Mouse (Mus musculus) stomach, embryonic 15.5 days (tissue): ENCODE measurements around the gene Mdfi. TPM values are rescaled to one million over a fixed set of nuclear protein-coding genes. Genes with fewer than 3 reads are reported as not detected.

Experiments used
- ATAC-seq: fragments of 200-750 bp; cut with Nextera tagmentation; 2 replicates; pipeline ENCODE4 v1.8.0; 2017; ENCODE audit warnings: low read depth, moderate number of reproducible peaks, moderate TSS enrichment; ENCODE audit not compliant: insufficient read depth, low FRiP score
- H3K27ac ChIP-seq: fragments of 300-500 bp; sonication (generic); 2 replicates; pipeline ENCODE4 v1.5.1; 2015; ENCODE audit warnings: mild to moderate bottlenecking, inconsistent platforms
- H3K27me3 ChIP-seq: fragments of 300-500 bp; sonication (generic); replicated peaks from 2 replicates; pipeline ENCODE4 v1.6.1; 2015; ENCODE audit warnings: inconsistent platforms
- H3K36me3 ChIP-seq: fragments of 300-500 bp; sonication (generic); 2 replicates; pipeline ENCODE4 v1.6.1; 2015; ENCODE audit warnings: inconsistent platforms
- H3K4me1 ChIP-seq: fragments of 300-500 bp; sonication (generic); 2 replicates; pipeline ENCODE4 v1.6.1; 2015; ENCODE audit warnings: inconsistent platforms
- H3K4me2 ChIP-seq: fragments of 300-500 bp; sonication (generic); 2 replicates; pipeline ENCODE4 v1.6.1; 2015; ENCODE audit warnings: mild to moderate bottlenecking, inconsistent platforms
- H3K4me3 ChIP-seq: fragments of 300-500 bp; sonication (generic); replicated peaks from 2 replicates; pipeline ENCODE4 v1.5.1; 2015; ENCODE audit warnings: inconsistent platforms
- H3K9ac ChIP-seq: fragments of 300-500 bp; sonication (generic); 2 replicates; pipeline ENCODE4 v1.6.1; 2015; ENCODE audit warnings: inconsistent platforms
- H3K9me3 ChIP-seq: fragments of 300-500 bp; sonication (generic); 2 replicates; pipeline ENCODE4 v1.6.1; 2016; ENCODE audit warnings: inconsistent platforms
- WGBS: fragments of 180-500 bp; shearing (Covaris S2); methylation state at CpG from one replicate; pipeline ENCODE4 v1.1.7; 2015; 5-methylcytosine and 5-hydroxymethylcytosine counted together
- polyA plus RNA-seq: library from polyadenylated mRNA; unstranded; fragments of >200 nt; fragmentation: Nextera tagmentation; extraction: Ambion mirVana; gene quantifications from 2 replicates; pipeline ENCODE4 v1.2.1, GENCODE M21; 2015

Mdfi gene
- polyA plus RNA-seq, 1 experiment from 2014 or later = 11.2 TPM

GRCm38 (mm10) chr17:47773604-47774003 is 60.9 kb downstream of the Mdfi start:
- no peak overlapping the region for H3K27ac ChIP-seq
- no peaks in the 10 kb centered on the region for H3K4me1 ChIP-seq
- whole genome bisulfite sequencing = 52% methylated on average over 6 of the region's 6 CpGs
- no peak overlapping the region for H3K4me3 ChIP-seq
- no peaks in the 10 kb centered on the region for H3K36me3 ChIP-seq
- no peak overlapping the region for H3K4me2 ChIP-seq
- no peaks in the 10 kb centered on the region for H3K27me3 ChIP-seq
- no peak overlapping the region for H3K9ac ChIP-seq
- no peaks in the 10 kb centered on the region for H3K9me3 ChIP-seq
- ATAC-seq = no peak

GRCm38 (mm10) chr17:47769389-47770299 is 64.8 kb downstream of the Mdfi start:
- Histone ChIP-seq H3K4me3 (no peak overlapping the region), H3K4me1 (no peaks in the 10 kb centered on the region; the same call in 1 of the 2 replicates), H3K27me3 (no peaks in the 10 kb centered on the region), H3K9me3 (no peaks in the 10 kb centered on the region), H3K36me3 (no peaks in the 10 kb centered on the region), H3K4me2 (no peak overlapping the region), H3K9ac (no peak overlapping the region), H3K27ac (no peak overlapping the region)
- ATAC-seq = no peak
- WGBS = 74% methylated on average over 11 of the region's 11 CpGs

GRCm38 (mm10) chr17:47768707-47769276 is 65.7 kb downstream of the Mdfi start:
- no peak overlapping the region for H3K27ac ChIP-seq
- H3K36me3 ChIP-seq = no peaks in the 10 kb centered on the region
- ATAC-seq = peak; percentile 37; the same call in 1 of the 2 replicates
- H3K4me3 ChIP-seq = no peak overlapping the region
- 51% methylated on average over 12 of the region's 12 CpGs for WGBS
- no peak overlapping the region for H3K9ac ChIP-seq
- no peaks in the 10 kb centered on the region; the same call in 1 of the 2 replicates for H3K4me1 ChIP-seq
- no peak overlapping the region for H3K4me2 ChIP-seq
- no peaks in the 10 kb centered on the region for H3K9me3 ChIP-seq
- H3K27me3 ChIP-seq = no peaks in the 10 kb centered on the region

DNA sequence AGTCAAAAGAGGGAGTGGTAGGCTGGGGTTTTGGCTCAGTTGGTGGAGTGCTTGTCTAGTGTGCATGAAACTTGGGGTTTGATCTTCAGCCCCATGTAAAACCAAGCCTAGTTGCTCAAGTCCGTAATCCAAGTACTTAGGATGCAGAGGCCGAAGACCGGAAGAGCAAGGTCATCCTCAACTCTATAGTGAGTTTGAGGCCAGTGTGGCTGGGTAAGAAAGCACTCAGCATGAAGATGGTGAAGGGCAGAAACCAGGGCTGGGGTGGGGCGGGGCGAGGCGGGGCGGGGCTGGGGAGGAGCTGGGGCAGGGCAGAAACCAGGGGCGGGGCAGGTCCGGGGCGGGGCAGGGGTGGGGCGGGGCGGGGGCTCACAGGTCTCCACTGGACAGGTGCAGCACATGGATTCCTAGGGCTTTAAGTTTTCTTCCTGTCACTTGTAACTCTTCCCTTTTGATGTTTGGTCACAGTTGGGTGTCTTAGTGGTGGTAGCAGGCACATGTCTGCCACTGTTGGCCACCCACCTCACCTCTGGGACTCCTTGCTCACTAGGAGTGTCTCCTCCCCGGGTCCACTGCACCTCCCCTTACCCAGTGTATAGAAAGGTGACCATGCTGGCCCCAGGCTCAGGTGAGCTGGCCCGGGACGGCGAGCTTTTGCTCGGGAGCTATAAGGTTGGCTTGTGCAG is 66.9 kb downstream of the Mdfi start:
- no peak for ATAC-seq
- Histone ChIP-seq H3K4me2 (no peak overlapping the region), H3K27ac (no peak overlapping the region), H3K36me3 (no peaks in the 10 kb centered on the region), H3K4me3 (no peak overlapping the region), H3K27me3 (no peaks in the 10 kb centered on the region), H3K4me1 (peaks cover 12% of the 10 kb centered on the region), H3K9ac (no peak overlapping the region), H3K9me3 (no peaks in the 10 kb centered on the region)
- WGBS = 54% methylated on average over 13 of the region's 17 CpGs

GRCm38 (mm10) chr17:47767081-47767455 is 67.4 kb downstream of the Mdfi start:
- no peaks in the 10 kb centered on the region for H3K27me3 ChIP-seq
- WGBS = 68% methylated on average over 2 of the region's 2 CpGs
- H3K9me3 ChIP-seq = no peaks in the 10 kb centered on the region
- H3K36me3 ChIP-seq = no peaks in the 10 kb centered on the region
- no peak overlapping the region for H3K4me3 ChIP-seq
- H3K27ac ChIP-seq = no peak overlapping the region
- peaks cover 17% of the 10 kb centered on the region for H3K4me1 ChIP-seq
- ATAC-seq = no peak
- no peak overlapping the region for H3K9ac ChIP-seq
- no peak overlapping the region for H3K4me2 ChIP-seq

GRCm38 (mm10) chr17:47766407-47767043 is 68.0 kb downstream of the Mdfi start:
- 80% methylated on average over 6 of the region's 6 CpGs for WGBS
- H3K4me3 ChIP-seq = no peak overlapping the region
- no peaks in the 10 kb centered on the region for H3K27me3 ChIP-seq
- H3K9me3 ChIP-seq = no peaks in the 10 kb centered on the region
- H3K36me3 ChIP-seq = no peaks in the 10 kb centered on the region
- ATAC-seq = no peak
- no peak overlapping the region for H3K9ac ChIP-seq
- H3K4me2 ChIP-seq = no peak overlapping the region
- H3K27ac ChIP-seq = no peak overlapping the region
- peaks cover 17% of the 10 kb centered on the region for H3K4me1 ChIP-seq

DNA sequence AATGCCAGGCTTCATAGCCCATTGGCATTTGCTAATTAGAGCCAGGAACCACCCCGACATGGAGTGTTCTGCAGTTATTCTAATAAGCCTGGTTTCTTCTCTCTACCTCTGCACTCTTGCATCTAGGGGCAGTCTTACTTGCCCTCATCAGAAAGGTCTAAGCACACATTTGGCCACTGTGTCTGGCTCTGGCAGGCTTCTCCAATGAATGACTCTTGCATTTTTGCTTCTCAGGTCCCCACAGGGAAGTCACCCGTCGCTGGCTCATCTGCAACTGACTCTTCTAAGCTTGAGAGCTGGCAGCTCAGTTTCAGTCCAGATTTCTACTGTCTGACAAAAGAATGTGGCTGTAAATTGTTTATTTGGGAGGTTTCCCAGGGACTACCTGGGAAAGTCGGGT is 68.5 kb downstream of the Mdfi start:
- H3K4me3 ChIP-seq = no peak overlapping the region
- WGBS = 73% methylated on average over 4 of the region's 4 CpGs
- H3K9me3 ChIP-seq = no peaks in the 10 kb centered on the region
- no peak for ATAC-seq
- H3K36me3 ChIP-seq = no peaks in the 10 kb centered on the region
- no peak overlapping the region for H3K4me2 ChIP-seq
- no peak overlapping the region for H3K27ac ChIP-seq
- H3K27me3 ChIP-seq = no peaks in the 10 kb centered on the region
- H3K9ac ChIP-seq = no peak overlapping the region
- peaks cover 17% of the 10 kb centered on the region for H3K4me1 ChIP-seq

Other genes with a start within 250 kb of the Mdfi start
- 21.2 and 21.4 TPM in 2 replicates for gene Bysl, start 223.2 kb downstream of the Mdfi start, polyA plus RNA-seq
- 38.7 and 39.7 TPM in 2 replicates for gene Med20, start 223.1 kb downstream of the Mdfi start, polyA plus RNA-seq
- gene Gm20517, start 223.1 kb downstream of the Mdfi start, polyA plus RNA-seq = 1.0 and 1.5 TPM in 2 replicates
- 5.3 and 6.3 TPM in 2 replicates for gene Usp49, start 204.0 kb downstream of the Mdfi start, polyA plus RNA-seq
- 404 and 405 TPM in 2 replicates for gene Tomm6, start 146.3 kb downstream of the Mdfi start, polyA plus RNA-seq
- 4.7 TPM in 2 replicates for gene Frs3, start 145.7 kb downstream of the Mdfi start, polyA plus RNA-seq
- 0.19 and 0.27 TPM in 2 replicates for gene Gm21981, start 140.2 kb downstream of the Mdfi start, polyA plus RNA-seq
- 0.34 and 0.42 TPM in 2 replicates for gene Prickle4, start 140.0 kb downstream of the Mdfi start, polyA plus RNA-seq
- gene Pgc, start 107.8 kb downstream of the Mdfi start, polyA plus RNA-seq = 52.1 and 71.7 TPM in 2 replicates
- gene Tfeb, start 97.7 kb downstream of the Mdfi start, polyA plus RNA-seq = 10.2 and 10.7 TPM in 2 replicates
- gene Foxp4, start 90.0 kb upstream of the Mdfi start, polyA plus RNA-seq = 25.0 and 30.9 TPM in 2 replicates
- gene 1700122O11Rik, start 203.6 kb upstream of the Mdfi start, polyA plus RNA-seq = 0.18 TPM in 1 of 2 replicates, not detected in the other